Mouse (Mus musculus): Measurements from ENCODE around the gene Icam1. TPM values are rescaled to one million over a fixed set of nuclear protein-coding genes. Genes with fewer than 3 reads are reported as not detected.
"Not testable (repeated sequence)": the region's sequence is repeated elsewhere in the genome, so short reads cannot be mapped to it uniquely, and the experiment has no call there.

The Icam1 gene
- polyA plus RNA-seq, 1 experiment from 2014 or later, result 4.1 TPM

DNA sequence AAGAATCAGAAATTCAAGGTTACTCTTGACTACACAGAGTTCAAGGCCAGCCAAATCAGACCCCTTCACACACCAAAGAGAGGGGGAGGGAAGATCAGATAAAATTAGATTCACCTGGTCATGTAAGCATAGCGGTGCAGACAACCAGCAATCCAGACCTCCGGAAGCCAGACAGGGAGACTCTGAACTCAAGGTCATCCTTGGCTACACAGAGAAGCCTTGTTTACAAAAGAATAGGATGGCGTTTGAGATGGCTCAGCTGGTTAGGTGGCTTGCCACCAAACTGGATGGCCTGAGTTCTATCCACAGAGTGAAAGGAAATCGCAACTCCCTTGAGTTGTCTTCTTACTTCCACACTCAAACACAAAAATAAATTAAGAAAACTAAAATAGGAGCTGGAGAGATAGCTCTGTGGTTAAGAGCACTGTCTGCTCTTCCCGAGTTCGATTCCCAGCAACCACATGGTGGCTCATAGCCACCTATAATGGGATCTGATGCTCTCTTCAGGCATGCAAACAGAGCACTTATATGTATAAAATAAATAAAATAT, 14.1 kb upstream of the Icam1 start:
- no peaks in the 10 kb centered on the region for H3K27me3 ChIP-seq (ENCODE audit: poor library complexity, severe bottlenecking)
- peaks cover 14% of the 10 kb centered on the region for H3K4me1 ChIP-seq
- peak overlapping the region; percentile 87; the same call in 1 of the 2 replicates for H3K4me3 ChIP-seq
- H3K27ac ChIP-seq, result no peak overlapping the region
- WGBS, result 74% methylated on average over 6 of the region's 6 CpGs
- no peaks in the 10 kb centered on the region for H3K9me3 ChIP-seq
- DNase-seq (ENCODE audit: extremely low spot score, low spot score), result no peak
- peaks cover 24% of the 10 kb centered on the region for H3K36me3 ChIP-seq (replicated peaks)

DNA sequence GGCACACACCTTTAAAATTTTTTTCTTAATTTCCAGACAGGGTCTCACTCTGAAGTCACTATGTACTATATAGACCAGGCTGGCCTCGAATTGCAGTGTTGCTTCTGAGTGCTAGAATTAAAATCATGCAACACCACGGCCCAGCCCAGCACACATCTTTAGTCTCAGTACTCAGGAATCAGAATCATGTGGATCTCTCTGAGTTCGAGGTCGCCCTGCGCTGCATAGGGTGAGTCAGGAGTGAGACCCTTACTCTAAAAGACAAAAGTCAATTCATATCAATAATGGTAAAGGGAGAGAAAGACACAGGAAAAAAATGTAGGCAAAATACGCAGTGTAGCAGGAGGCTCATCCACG, 13.5 kb upstream of the Icam1 start:
- peak overlapping the region; percentile 87 for H3K27ac ChIP-seq
- no peak for DNase-seq (ENCODE audit: extremely low spot score, low spot score)
- WGBS, result 15% methylated on average over 7 of the region's 7 CpGs

DNA sequence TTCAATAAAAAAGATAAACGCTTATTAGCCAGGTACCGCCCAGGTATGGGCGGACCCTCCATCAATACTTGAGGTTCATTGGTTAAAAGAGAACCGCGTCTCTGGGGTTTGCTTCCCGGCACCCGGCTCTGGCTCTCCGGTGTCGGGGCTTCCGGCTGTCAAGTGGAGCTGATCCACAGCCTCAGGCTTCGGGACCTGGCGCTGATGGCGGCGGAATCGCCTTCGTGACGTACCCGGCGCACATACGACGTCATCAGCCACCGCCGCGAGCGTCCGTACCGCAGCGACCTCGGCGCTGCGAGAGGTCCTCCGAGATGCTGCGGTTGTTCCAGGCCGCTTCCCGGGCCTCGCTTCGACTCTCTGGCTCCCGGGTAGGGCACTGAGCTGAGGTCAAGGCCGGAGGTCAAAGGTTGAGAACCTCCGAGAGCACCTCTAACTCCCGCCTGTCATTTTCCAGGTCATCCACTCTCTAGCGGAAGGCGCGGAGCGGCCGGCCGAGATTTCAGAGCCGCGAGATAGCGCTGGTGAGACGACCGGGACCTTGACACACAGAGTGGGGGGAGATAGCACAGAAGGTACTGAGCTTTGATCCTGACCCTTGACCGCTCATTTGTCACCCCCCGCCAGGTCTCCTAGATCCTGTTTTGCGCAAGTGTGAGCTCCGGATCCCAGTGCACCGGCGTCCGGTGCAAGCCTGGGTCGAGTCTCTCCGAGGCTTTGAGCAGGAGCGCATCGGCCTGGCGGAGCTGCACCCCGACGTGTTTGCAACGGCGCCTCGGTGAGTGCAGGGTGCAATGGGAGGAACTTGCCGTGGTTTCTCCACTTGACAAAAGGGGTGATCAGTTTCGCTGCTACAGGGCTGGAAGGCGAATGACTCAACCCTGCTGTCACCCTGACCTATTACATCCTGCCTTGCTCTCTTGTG, 12.9 kb upstream of the Icam1 start, which contains the start of gene Mrpl4:
TSS of gene Mrpl4 (plus strand) at position 112 of the 925 bp plus-strand sequence.
- DNase-seq (ENCODE audit: extremely low spot score, low spot score), result peak; percentile 89
- Histone ChIP-seq H3K4me3 (peak within 1 kb of the TSS; percentile 87), H3K9me3 (no peaks in the 10 kb centered on the region), H3K27me3 (ENCODE audit: poor library complexity, severe bottlenecking) (no peaks in the 10 kb centered on the region), H3K27ac (peak within 1 kb of the TSS; percentile 87), H3K36me3 (replicated peaks) (peaks cover 36% of the 10 kb centered on the region), H3K4me1 (peaks cover 14% of the 10 kb centered on the region)
- WGBS, result under 1% methylated on average over 72 of the region's 72 CpGs

More for the DNA sequence above, 13.5 kb upstream of the Icam1 start:
- Histone ChIP-seq H3K36me3 (replicated peaks) (peaks cover 29% of the 10 kb centered on the region), H3K9me3 (no peaks in the 10 kb centered on the region), H3K4me3 (peak overlapping the region; percentile 87), H3K27me3 (ENCODE audit: poor library complexity, severe bottlenecking) (no peaks in the 10 kb centered on the region), H3K4me1 (peaks cover 14% of the 10 kb centered on the region)

DNA sequence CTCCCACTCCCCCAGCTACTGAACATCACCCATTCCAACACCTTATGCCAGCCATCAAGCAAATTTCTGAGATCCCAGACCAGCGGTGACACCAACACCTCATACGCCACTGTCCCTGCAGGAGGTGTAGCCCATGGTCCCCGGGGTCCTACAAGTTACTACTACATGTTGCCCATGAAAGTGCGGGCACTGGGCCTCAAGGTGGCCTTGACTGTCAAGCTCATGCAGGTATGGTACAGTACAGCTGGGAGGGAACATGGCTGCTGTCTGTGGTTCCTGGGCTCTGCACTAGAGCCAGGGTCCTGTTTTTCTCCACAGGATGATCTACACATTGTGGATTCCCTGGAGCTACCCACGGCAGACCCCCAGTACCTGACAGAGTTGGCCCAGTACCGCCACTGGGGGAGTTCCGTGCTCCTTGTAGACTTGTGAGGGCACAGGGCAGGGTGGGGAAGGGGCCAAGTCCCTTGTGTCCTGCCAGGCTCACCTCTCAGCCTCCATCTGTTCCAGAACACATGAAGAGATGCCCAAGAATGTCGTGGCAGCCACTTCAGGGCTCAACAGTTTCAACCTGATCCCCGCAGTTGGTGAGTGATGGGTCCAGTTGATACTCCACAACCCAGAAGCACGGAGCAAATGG, 8.4 kb upstream of the Icam1 start:
- H3K9me3 ChIP-seq, result no peaks in the 10 kb centered on the region
- no peak overlapping the region for H3K4me3 ChIP-seq
- H3K27ac ChIP-seq, result no peak overlapping the region
- peaks cover 9% of the 10 kb centered on the region for H3K4me1 ChIP-seq
- H3K36me3 ChIP-seq (replicated peaks), result peaks cover 53% of the 10 kb centered on the region
- DNase-seq (ENCODE audit: extremely low spot score, low spot score), result no peak
- WGBS, result 92% methylated on average over 10 of the region's 10 CpGs
- no peaks in the 10 kb centered on the region for H3K27me3 ChIP-seq (ENCODE audit: poor library complexity, severe bottlenecking)

DNA sequence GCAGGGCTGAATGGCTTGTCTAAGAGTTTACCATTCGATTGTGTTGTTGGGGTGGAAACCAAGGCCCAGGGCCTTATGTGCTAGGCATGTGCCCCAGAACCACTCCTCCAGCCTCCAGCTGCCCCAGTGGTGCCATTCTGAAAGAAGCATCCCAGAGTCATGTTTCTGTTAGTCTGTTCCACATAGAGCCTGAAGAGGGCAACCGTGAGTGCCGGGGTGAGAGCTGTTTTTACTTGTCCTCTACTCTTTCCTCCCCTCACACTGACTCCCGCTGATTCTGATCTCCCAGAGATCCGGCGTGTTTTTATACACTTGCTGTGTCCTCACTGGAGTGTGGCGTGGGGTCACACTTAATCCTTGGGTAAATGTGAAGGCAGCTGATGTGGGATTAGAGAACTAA, 7.8 kb upstream of the Icam1 start:
- Histone ChIP-seq H3K4me3 (no peak overlapping the region), H3K4me1 (peaks cover 8% of the 10 kb centered on the region), H3K36me3 (replicated peaks) (peaks cover 53% of the 10 kb centered on the region), H3K27ac (no peak overlapping the region), H3K9me3 (no peaks in the 10 kb centered on the region), H3K27me3 (ENCODE audit: poor library complexity, severe bottlenecking) (no peaks in the 10 kb centered on the region)
- no peak for DNase-seq (ENCODE audit: extremely low spot score, low spot score)
- WGBS, result 81% methylated on average over 7 of the region's 7 CpGs

DNA sequence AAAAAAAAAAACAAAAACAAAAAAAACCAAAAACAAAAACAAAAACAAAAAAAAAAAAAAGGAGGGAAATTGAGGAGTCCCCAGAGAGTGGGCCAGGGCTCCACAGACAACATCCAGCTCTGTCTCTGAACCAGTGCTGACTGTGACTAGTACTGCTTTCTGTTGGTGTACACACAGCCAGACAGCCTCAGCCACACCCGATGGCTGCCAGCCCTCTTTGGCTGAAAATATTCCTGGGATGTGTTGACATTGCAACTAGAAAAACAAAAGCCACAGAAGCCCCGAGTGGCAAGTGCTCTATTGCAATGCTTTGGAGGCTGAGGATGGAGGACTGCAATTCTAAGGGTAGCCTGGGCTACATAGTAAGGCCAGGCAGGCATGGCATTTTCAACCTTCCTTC, 5.4 kb upstream of the Icam1 start:
- no peak for DNase-seq (ENCODE audit: extremely low spot score, low spot score)
- Histone ChIP-seq H3K27me3 (ENCODE audit: poor library complexity, severe bottlenecking) (peaks cover 22% of the 10 kb centered on the region), H3K36me3 (replicated peaks) (peaks cover 43% of the 10 kb centered on the region), H3K27ac (no peak overlapping the region), H3K4me1 (peaks cover 8% of the 10 kb centered on the region), H3K4me3 (no peak overlapping the region), H3K9me3 (no peaks in the 10 kb centered on the region)
- WGBS, result 79% methylated on average over 2 of the region's 2 CpGs

DNA sequence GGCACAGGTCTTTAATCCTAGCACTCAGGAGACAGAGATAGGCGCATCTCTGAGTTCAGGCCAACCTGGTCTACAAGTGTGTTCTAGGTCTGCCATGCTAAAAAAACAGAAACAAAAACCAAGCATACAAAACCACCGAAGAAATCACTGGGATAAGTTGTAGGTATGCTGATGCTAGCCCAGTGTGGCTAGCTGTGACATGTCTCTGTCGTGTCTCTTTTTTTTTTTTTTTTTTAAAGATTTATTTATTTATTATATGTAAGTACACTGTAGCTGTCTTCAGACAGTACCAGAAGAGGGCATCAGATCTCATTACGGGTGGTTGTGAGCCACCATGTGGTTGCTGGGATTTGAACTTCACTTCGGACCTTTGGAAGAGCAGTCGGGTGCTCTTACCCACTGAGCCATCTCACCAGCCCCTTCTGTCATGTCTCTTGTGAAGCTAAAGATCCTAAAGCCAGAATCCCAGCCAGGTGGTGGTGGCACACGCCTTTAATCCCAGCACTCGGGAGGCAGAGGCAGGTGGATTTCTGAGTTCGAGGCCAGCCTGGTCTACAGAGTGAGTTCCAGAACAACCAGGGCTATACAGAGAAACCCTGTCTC, 4.7 kb upstream of the Icam1 start:
- peaks cover 36% of the 10 kb centered on the region for H3K36me3 ChIP-seq (replicated peaks)
- H3K9me3 ChIP-seq; DNase-seq (ENCODE audit: extremely low spot score, low spot score); H3K4me3 ChIP-seq; H3K27ac ChIP-seq: not testable (repeated sequence)
- 73% methylated on average over 9 of the region's 9 CpGs for WGBS
- H3K27me3 ChIP-seq (ENCODE audit: poor library complexity, severe bottlenecking), result peaks cover 29% of the 10 kb centered on the region
- H3K4me1 ChIP-seq, result peaks cover 15% of the 10 kb centered on the region

DNA sequence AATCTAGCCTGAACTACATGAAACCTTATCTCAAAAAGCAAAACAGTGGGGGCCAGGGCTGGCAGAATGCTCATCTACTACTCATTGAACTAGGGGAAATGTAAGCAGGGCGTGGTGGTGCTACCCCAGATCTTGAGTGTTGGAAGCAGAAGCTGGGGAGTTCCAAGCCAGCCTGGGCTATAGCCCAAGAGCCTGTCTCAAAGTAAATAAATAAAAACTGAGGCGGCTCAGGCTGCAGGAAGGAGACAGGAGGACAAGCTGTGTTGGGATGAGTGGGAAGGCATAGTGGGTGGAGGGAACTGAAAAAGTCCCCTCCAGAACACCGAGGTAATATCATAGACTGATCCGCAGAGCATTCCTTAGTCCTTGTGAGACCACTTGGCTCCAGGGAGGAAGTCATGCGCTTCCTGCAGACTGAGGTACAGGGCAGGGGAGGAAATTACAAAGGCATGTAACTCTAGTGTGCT, 3.9 kb upstream of the Icam1 start:
- H3K27me3 ChIP-seq (ENCODE audit: poor library complexity, severe bottlenecking), result peaks cover 37% of the 10 kb centered on the region

DNA sequence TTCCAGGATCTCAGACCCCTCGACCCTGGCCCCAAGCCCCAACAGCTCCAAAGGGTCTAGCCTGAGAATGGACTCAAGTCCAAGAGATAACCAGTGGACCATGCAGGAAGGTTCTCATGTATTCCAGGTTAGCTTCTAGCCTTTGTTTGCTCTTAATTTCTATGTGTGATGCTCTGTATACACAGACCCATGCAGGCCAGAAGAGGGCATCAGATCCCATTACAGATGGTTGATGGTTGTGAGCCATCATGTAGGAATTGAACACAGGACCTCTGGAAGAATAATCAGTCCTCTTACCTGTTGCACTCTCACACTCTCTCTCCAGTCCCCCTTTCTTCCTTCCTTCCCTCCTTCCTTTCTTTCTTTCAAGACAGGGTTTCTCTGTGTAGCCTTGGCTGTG, 3.4 kb upstream of the Icam1 start:
- H3K27ac ChIP-seq, result no peak overlapping the region
- H3K36me3 ChIP-seq (replicated peaks), result peaks cover 23% of the 10 kb centered on the region
- H3K9me3 ChIP-seq, result no peaks in the 10 kb centered on the region
- no peak for DNase-seq (ENCODE audit: extremely low spot score, low spot score)
- H3K4me1 ChIP-seq, result peaks cover 20% of the 10 kb centered on the region
- no peak overlapping the region for H3K4me3 ChIP-seq
- WGBS, result 36% methylated on average over 1 of the region's 1 CpGs
- H3K27me3 ChIP-seq (ENCODE audit: poor library complexity, severe bottlenecking), result peaks cover 42% of the 10 kb centered on the region

More for the DNA sequence above, 3.9 kb upstream of the Icam1 start:
- no peak for DNase-seq (ENCODE audit: extremely low spot score, low spot score)
- 78% methylated on average over 5 of the region's 5 CpGs for WGBS
- Histone ChIP-seq H3K36me3 (replicated peaks) (peaks cover 28% of the 10 kb centered on the region), H3K9me3 (no peaks in the 10 kb centered on the region), H3K4me1 (peaks cover 20% of the 10 kb centered on the region), H3K27ac (no peak overlapping the region), H3K4me3 (no peak overlapping the region)

DNA sequence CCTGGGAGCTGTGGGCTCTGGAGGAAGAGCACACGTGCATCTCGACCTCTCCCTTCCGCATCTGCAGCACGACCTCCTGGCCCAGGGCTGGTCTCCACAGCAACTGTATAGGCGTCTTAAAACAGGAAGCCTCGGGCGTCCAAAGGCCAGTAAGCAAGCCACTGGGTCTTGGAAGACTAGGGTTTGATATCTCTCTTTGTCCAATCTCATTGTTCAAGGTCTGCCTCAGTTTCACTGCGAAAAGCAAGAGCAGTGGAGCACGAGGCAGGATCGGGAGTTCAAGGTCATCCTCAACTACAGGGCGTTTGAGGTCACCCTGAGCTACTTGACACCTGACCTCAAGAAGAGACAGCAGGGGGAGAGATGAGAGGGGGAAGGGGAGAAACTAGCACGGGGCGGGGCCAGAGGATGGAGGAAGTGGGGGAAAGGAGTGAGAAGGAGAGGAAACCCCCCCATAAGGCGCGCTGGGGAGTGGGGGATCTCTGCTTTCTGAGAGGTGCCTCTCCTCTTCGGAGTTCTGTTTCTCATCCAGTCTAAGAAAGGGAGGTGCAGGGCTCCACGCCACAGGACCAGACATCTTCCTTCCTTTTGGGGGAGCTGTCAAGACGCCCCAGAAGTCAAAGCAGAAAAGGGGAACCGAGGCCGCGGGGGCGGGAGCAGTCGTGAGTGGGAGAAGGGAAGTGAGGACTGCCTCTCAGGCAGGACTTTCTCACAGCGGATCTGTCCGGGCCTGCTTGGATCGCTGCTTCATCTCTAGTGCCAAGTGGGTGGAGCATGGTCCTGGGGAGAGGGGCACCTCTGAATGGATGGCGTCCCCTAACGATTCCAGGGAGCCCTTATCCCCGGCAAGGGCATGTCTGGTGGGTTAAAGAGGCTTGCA, 854 bp upstream of the Icam1 start:
- Histone ChIP-seq H3K36me3 (replicated peaks) (no peaks in the 10 kb centered on the region), H3K4me1 (peaks cover 20% of the 10 kb centered on the region), H3K4me3 (peak overlapping the region; percentile 45), H3K27me3 (ENCODE audit: poor library complexity, severe bottlenecking) (peaks cover 63% of the 10 kb centered on the region), H3K27ac (no peak overlapping the region), H3K9me3 (no peaks in the 10 kb centered on the region)
- 3% methylated on average over 29 of the region's 29 CpGs for WGBS
- DNase-seq (ENCODE audit: extremely low spot score, low spot score), result no peak

DNA sequence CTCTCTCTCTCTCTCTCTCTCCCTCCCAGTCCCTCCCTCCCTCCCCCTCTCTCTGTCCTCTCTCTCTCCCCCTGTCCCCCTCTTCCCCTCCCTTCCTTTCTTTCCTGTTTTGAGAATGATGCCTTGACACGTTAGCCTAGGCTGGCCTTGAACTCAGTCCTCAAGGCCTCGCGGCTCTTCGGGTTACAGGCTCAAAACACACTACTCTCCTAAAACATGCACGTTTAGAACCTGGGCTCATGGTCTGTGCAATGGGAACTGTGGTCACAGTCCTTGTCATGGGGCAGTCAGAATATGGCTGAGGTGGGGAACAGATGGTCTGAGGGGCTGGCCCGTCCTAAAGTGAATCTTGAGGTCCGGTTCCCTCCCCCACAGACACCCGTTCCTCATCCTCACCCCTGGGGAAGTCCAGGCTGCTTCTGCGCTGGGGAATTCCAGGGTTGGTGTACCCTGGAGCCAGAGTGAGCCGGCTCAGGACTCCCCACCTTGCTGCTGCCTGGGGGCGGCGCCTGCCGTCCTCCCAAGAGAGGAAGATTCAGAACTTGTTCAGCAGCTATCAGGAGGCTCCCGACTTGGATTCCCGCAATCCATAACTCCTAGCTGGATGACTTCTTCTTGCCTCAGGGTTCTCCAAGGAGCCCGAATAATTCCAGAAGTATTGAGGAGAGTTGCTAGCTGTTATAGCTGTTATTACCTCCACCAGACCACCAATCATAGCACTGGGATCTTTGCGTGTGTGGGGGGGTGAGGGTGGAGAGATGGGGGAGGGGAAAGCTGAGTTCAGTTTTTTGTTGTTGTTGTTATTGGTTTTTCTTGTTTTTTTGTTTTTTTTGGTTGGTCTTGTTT, 769 bp downstream of the Icam1 start:
- H3K27me3 ChIP-seq (ENCODE audit: poor library complexity, severe bottlenecking), result peaks cover 69% of the 10 kb centered on the region
- H3K4me3 ChIP-seq, result peak overlapping the region; percentile 45; the same call in 1 of the 2 replicates
- no peaks in the 10 kb centered on the region for H3K9me3 ChIP-seq
- no peaks in the 10 kb centered on the region for H3K36me3 ChIP-seq (replicated peaks)
- peaks cover 20% of the 10 kb centered on the region for H3K4me1 ChIP-seq
- no peak for DNase-seq (ENCODE audit: extremely low spot score, low spot score)
- WGBS, result 4% methylated on average over 17 of the region's 17 CpGs
- no peak overlapping the region for H3K27ac ChIP-seq

Measured in forebrain, embryonic 10.5 days (tissue).